Mouse (Mus musculus) thymus, adult 2 months (tissue): ENCODE measurements around the gene Mmp14.

Experiments used
- CTCF ChIP-seq: fragments of 200-500 bp; IDR thresholded peaks from 2 replicates; pipeline ENCODE4 v1.5.1; 2012; ENCODE audit warnings: mild to moderate bottlenecking, control low read depth, low read length, moderate library complexity, borderline replicate concordance; ENCODE audit not compliant: control insufficient read depth, poor library complexity, insufficient read depth; ENCODE audit errors: extremely low read depth
- POLR2A ChIP-seq: fragments of 200-500 bp; IDR thresholded peaks from 2 replicates; pipeline ENCODE4 v1.6.1; 2012; ENCODE audit warnings: mild to moderate bottlenecking, low read length, control low read depth, moderate library complexity; ENCODE audit not compliant: control insufficient read depth, poor library complexity, insufficient read depth; ENCODE audit errors: extremely low read depth

GRCm38 (mm10) chr14:54390843-54391242 lies 40.6 kb upstream of the Mmp14 start:
- TF ChIP-seq CTCF (no peak), POLR2A (no peak)
